Mouse (Mus musculus) small intestine, adult 2 months (tissue): Measurements from ENCODE around the gene F11r. TPM values are rescaled to one million over a fixed set of nuclear protein-coding genes. Genes with fewer than 3 reads are reported as not detected.

Experiments used
- H3K27ac ChIP-seq: fragments of 200-500 bp; 2 replicates; pipeline ENCODE4 v1.5.1; 2012; ENCODE audit warnings: low read depth, low read length, control low read depth, inconsistent platforms; ENCODE audit not compliant: insufficient read depth
- H3K27me3 ChIP-seq: fragments of 200-500 bp; 2 replicates; pipeline ENCODE4 v1.6.1; 2012; ENCODE audit warnings: mild to moderate bottlenecking, moderate library complexity, low read length, inconsistent platforms; ENCODE audit not compliant: control insufficient read depth, insufficient read depth
- H3K36me3 ChIP-seq: fragments of 200-500 bp; 2 replicates; pipeline ENCODE4 v1.6.1; 2012; ENCODE audit warnings: mild to moderate bottlenecking, low read length, control low read depth, inconsistent platforms; ENCODE audit not compliant: control insufficient read depth, insufficient read depth
- H3K4me1 ChIP-seq: fragments of 200-500 bp; 2 replicates; pipeline ENCODE4 v1.6.1; 2012; ENCODE audit warnings: low read length, inconsistent platforms, mixed read lengths; ENCODE audit not compliant: control insufficient read depth, insufficient read depth, insufficient read length
- H3K4me3 ChIP-seq: fragments of 200-500 bp; 2 replicates; pipeline ENCODE4 v1.5.1; 2012; ENCODE audit warnings: low read depth, mild to moderate bottlenecking, control low read depth, inconsistent platforms, low read length, moderate library complexity
- CTCF ChIP-seq: fragments of 200-500 bp; IDR thresholded peaks from 2 replicates; pipeline ENCODE4 v1.5.1; 2012; ENCODE audit warnings: low read depth, mild to moderate bottlenecking, control low read depth, inconsistent platforms, low read length, moderate library complexity, mixed read lengths; ENCODE audit not compliant: insufficient replicate concordance, insufficient read length; ENCODE audit errors: extremely low read depth
- POLR2A ChIP-seq: fragments of 200-500 bp; IDR thresholded peaks from 2 replicates; pipeline ENCODE4 v1.6.1; 2012; ENCODE audit warnings: low read depth, mild to moderate bottlenecking, control low read depth, inconsistent platforms, low read length, moderate library complexity
- WGBS: fragments of 180-500 bp; shearing (Covaris S2); methylation state at CpG from one replicate; pipeline ENCODE4 v1.1.7; 2018; 5-methylcytosine and 5-hydroxymethylcytosine counted together
- polyA plus RNA-seq: library from polyadenylated mRNA; depleted of rRNA; stranded (reverse); fragments of >200 nt; gene quantifications from 2 replicates; pipeline ENCODE4 v1.2.3, GENCODE M21; 2012

The F11r gene
- polyA plus RNA-seq, 1 experiment, result 142 TPM

DNA sequence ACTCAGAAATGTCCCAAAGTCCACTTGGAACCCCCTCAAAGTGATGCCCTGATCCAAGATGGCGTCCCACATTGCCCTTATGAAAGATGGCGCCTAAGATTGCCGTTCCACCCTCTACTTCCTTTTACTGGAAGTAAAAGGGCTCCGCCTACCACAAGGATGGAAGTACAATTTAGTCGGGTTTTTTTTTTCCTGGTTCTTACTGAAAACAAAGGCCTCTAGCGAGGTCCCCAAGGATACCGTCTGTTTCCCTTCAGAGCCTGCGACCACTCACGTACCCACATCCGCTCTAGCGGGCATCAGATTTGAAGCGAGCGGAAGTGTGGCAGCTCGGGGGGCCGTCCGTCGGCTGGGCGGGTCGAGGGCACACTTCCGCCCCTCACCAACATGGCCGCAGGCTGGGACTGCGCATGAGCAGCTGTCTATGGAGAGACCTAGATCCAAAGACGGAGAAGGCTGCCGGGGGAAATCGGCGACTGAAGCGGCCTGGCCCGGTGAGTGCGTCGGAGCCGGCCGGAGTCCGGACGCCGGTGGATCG, 26.3 kb upstream of the F11r start, which contains the start of gene Usf1:
TSS of gene Usf1 (plus strand) at position 367 of the 538 bp plus-strand sequence.
- WGBS, result under 1% methylated on average over 36 of the region's 36 CpGs
- peak; percentile 19; the same call in 1 of the 2 replicates for TF ChIP-seq CTCF
- peak; percentile 75; the same call in 1 of the 2 replicates for TF ChIP-seq POLR2A
- H3K4me3 ChIP-seq, result peak within 1 kb of the TSS; percentile 91
- peak within 1 kb of the TSS; percentile 89 for H3K27ac ChIP-seq
- no peaks in the 10 kb centered on the region; the same call in 1 of the 2 replicates for H3K4me1 ChIP-seq
- peaks cover 10% of the 10 kb centered on the region for H3K36me3 ChIP-seq
- no peaks in the 10 kb centered on the region for H3K27me3 ChIP-seq

DNA sequence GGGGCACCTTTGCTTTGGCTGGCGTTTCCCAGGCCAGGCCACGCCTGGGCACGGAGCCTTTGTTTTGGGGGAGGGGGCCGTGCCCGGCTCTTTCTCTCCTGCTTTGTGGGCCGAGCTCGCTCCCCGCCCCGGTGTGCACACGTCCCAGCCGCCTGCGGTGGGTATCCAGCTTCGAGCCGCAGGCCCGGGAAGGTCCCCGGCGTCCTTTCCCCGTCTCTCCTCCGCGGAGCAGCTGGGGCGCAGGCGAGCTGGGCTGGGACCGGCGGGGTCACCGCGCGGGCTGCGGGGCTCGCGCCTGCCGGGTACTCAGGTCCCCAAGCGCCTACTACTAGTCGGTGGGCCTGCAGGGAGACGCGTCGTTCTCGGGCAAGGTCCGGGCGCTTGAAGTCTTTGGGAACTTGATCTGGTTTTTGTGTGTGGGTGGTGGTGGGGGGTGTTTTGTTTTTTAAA, 25.8 kb upstream of the F11r start:
- peak overlapping the region; percentile 89 for H3K27ac ChIP-seq
- peaks cover 13% of the 10 kb centered on the region for H3K36me3 ChIP-seq
- H3K4me1 ChIP-seq, result no peaks in the 10 kb centered on the region; the same call in 1 of the 2 replicates
- no peaks in the 10 kb centered on the region for H3K27me3 ChIP-seq
- H3K4me3 ChIP-seq, result peak overlapping the region; percentile 91
- TF ChIP-seq CTCF (no peak), POLR2A (no peak)
- WGBS, result under 1% methylated on average over 39 of the region's 39 CpGs

DNA sequence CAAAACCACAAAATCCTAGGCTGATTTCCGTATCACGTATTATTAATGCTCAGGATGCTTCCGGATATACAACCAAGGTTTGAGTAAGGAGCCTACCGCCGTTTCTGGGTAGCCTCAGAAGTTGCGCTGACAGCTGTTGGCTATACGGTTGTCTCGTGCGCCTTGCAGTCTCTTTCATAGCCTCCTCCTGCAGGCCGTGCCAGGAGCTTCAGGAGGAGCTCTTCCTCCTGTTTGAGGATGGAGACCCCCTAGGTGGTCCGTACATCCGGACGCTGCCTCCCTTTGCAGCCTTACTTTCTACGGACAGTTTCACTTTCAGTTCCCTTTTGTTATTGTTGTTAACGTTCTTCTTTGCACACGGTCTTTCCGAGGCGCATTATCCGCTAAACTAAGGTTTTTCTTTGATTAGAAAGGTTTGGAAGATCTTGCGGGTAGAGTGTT, 25.3 kb upstream of the F11r start:
- under 1% methylated on average over 20 of the region's 20 CpGs for WGBS
- Histone ChIP-seq H3K4me3 (peak overlapping the region; percentile 91), H3K27me3 (no peaks in the 10 kb centered on the region), H3K36me3 (peaks cover 18% of the 10 kb centered on the region), H3K27ac (peak overlapping the region; percentile 89), H3K4me1 (no peaks in the 10 kb centered on the region; the same call in 1 of the 2 replicates)
- TF ChIP-seq CTCF (0 out of 2 replicates have a peak, but pooled peaks have one; percentile 12), POLR2A (no peak; the same call in 1 of the 2 replicates)

DNA sequence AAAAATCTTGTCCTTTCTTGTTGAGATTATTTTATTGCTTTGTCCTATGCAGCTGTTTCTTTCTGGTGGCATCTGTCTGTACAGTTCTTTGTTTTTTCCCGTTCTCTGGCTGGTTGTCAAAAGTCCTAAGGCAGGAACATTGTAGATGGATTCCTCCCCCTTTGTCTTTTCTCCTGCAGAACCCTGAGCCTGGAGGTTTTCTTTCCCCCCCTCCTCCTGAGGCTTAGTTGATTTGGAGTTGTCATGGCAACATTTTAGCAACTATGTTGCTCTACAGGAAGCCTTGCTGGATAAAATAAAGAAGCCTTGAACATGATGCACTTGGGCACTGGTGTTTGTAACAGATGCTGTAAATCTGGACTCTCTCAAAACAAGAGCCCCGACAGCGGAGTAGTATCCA, 24.9 kb upstream of the F11r start:
- 47% methylated on average over 3 of the region's 3 CpGs for WGBS
- Histone ChIP-seq H3K4me1 (peaks cover 2% of the 10 kb centered on the region; the same call in 1 of the 2 replicates), H3K36me3 (peaks cover 23% of the 10 kb centered on the region), H3K27me3 (no peaks in the 10 kb centered on the region), H3K27ac (peak overlapping the region; percentile 89), H3K4me3 (peak overlapping the region; percentile 91; the same call in 1 of the 2 replicates)
- TF ChIP-seq CTCF (no peak), POLR2A (no peak)

DNA sequence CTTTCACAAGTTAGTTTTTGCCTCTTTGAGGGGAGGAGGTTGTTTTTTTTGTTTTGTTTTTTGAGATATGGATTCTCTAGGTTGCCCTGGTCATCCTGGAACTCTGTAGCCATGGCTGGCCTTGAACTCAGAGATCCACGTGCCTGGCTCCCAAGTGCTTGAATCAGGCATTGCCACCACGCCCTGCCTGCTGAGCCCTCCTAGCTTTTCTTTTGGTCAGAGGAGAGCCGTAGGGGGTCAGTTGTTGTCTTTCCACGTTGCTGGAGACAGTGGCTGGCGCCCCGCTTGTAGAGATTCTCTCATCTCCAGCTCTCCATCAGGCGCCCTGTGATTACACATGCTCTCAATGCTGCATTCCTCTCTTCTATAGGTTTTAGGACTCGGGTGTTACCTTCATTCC, 23.7 kb upstream of the F11r start:
- Histone ChIP-seq H3K27me3 (no peaks in the 10 kb centered on the region), H3K4me3 (no peak overlapping the region), H3K36me3 (peaks cover 32% of the 10 kb centered on the region), H3K27ac (no peak overlapping the region), H3K4me1 (peaks cover 12% of the 10 kb centered on the region)
- 79% methylated on average over 8 of the region's 8 CpGs for WGBS
- TF ChIP-seq CTCF, result no peak

DNA sequence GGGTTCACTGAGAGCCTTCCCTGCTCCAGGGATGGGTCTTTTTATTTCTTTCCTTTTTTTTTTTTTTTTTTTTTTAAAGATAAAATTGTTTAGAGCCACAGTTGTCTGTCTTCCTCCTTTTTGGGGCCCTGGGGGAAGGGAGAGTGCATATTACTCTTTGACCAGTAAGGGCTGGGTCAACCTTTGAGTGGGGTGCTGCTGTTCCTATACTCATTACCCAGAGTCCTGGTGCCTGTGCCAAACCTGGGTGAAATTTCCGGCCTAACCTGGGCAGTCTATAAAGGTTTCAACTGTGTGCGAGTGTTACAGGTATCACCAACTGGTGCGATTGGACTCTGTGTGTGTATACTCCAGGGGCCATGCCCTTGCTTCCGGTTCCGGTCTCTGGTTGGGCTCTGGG, 18.7 kb upstream of the F11r start, which contains the start of gene Tstd1:
TSS of gene Tstd1 (plus strand) at position 213 of the 400 bp plus-strand sequence.
- Histone ChIP-seq H3K27ac (peak within 1 kb of the TSS; percentile 86), H3K27me3 (no peaks in the 10 kb centered on the region), H3K4me1 (peaks cover 19% of the 10 kb centered on the region), H3K4me3 (peak within 1 kb of the TSS; percentile 58), H3K36me3 (peaks cover 42% of the 10 kb centered on the region)
- WGBS, result 34% methylated on average over 5 of the region's 5 CpGs
- TF ChIP-seq POLR2A (no peak), CTCF (no peak)

DNA sequence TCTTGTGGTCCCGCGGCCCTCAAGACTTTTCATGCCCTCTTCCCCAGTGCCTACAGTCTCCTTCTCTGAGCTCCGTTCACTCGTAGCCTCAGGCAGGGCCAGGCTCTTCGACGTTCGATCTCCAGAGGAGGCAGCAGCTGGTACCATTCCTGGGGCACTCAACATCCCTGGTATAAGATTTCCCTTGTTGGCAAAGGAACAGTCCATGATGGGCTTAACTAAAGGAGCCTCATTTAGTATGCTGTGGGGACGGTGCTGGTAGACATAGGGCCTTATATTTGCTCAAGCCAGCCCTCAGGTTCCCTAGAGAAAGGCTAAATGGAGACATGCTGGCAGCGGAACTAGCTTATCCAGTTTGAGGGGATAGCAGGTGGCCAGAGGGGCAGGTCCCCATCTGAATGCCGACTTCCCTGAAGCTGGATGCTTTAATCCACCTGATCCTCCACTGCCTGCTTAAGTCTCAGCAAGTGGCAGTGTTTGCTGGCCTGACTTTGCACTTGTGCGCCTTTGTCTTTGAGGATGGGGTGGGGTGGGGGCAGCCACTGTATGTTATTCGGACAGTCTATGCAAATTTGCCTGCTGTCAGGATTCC, 17.9 kb upstream of the F11r start:
- Histone ChIP-seq H3K4me3 (peak overlapping the region; percentile 58), H3K4me1 (peaks cover 20% of the 10 kb centered on the region), H3K27ac (peak overlapping the region; percentile 86), H3K27me3 (no peaks in the 10 kb centered on the region), H3K36me3 (peaks cover 42% of the 10 kb centered on the region)
- 55% methylated on average over 12 of the region's 12 CpGs for WGBS
- no peak for TF ChIP-seq CTCF
- TF ChIP-seq POLR2A, result no peak

DNA sequence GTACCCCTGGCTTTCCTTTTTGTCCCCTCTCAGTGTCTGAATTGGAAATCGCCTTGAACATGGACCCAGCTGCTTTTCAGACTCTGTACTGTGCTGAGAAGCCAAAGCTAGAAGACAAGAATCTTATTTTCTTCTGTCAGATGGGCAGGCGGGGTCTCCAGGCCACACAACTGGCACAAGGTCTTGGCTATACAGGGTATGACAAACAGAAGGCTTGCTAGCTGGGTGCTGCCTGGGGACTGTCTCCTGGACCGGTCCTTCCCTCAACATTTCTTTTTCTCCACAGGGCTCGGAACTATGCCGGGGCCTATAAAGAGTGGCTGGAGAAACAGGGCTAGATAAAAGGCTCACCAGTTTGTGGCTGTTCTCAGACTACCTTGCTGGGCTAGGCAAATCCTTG, 17.4 kb upstream of the F11r start:
- no peaks in the 10 kb centered on the region for H3K27me3 ChIP-seq
- no peak overlapping the region for H3K27ac ChIP-seq
- TF ChIP-seq POLR2A, result no peak
- no peak for TF ChIP-seq CTCF
- peaks cover 20% of the 10 kb centered on the region for H3K4me1 ChIP-seq
- peaks cover 42% of the 10 kb centered on the region for H3K36me3 ChIP-seq
- 93% methylated on average over 5 of the region's 5 CpGs for WGBS
- H3K4me3 ChIP-seq, result no peak overlapping the region
